Mouse (Mus musculus) MEL (cell line): ENCODE results near the gene Nav1.

ENCODE experiments used
- CHD2 ChIP-seq: IDR thresholded peaks from 2 replicates; pipeline ENCODE4 v1.6.1; 2011; ENCODE audit warnings: low read length, improper control_type of control experiment
- CTCF ChIP-seq, 3 experiments: IDR thresholded peaks in 2 of 3; conservative IDR thresholded peaks in 1 of 3; 2 replicates each; pipeline ENCODE4 v1.5.1; 2011 to 2012; ENCODE audit warnings: low read length in 3 of 3, low read depth in 2 of 3, mild to moderate bottlenecking in 2 of 3, improper control_type of control experiment in 1 of 3, inconsistent platforms in 1 of 3, mixed read lengths in 1 of 3, moderate library complexity in 1 of 3; ENCODE audit not compliant: control insufficient read depth in 1 of 3, insufficient read depth in 1 of 3, poor library complexity in 1 of 3, severe bottlenecking in 1 of 3
- EP300 ChIP-seq, 2 experiments: IDR thresholded peaks; 2 replicates each; pipeline ENCODE4 v1.6.1; 2011; ENCODE audit warnings: improper control_type of control experiment in 2 of 2, low read length in 2 of 2, low read depth in 1 of 2, mild to moderate bottlenecking in 1 of 2
- MAFK ChIP-seq: IDR thresholded peaks from 2 replicates; pipeline ENCODE4 v1.6.1; 2011; ENCODE audit warnings: low read depth, mild to moderate bottlenecking, low read length, improper control_type of control experiment, borderline replicate concordance
- NELFE ChIP-seq: IDR thresholded peaks from 2 replicates; pipeline ENCODE4 v1.6.1; 2011; ENCODE audit warnings: low read depth, low read length, improper control_type of control experiment
- POLR2A ChIP-seq, 2 experiments: IDR thresholded peaks; 2 replicates each; pipeline ENCODE4 v1.6.1; 2011 to 2012; ENCODE audit warnings: low read length in 2 of 2, mild to moderate bottlenecking in 2 of 2, control low read depth in 1 of 2, improper control_type of control experiment in 1 of 2, low read depth in 1 of 2, moderate library complexity in 1 of 2; ENCODE audit not compliant: control insufficient read depth in 1 of 2, insufficient read depth in 1 of 2, poor library complexity in 1 of 2
- POLR2AphosphoS2 ChIP-seq: IDR thresholded peaks from 2 replicates; pipeline ENCODE4 v1.6.1; 2011; ENCODE audit warnings: low read length, improper control_type of control experiment
- SMC3 ChIP-seq: IDR thresholded peaks from 2 replicates; pipeline ENCODE4 v1.6.1; 2011; ENCODE audit warnings: low read depth, low read length, improper control_type of control experiment
- ZC3H11A ChIP-seq: IDR thresholded peaks from 2 replicates; pipeline ENCODE4 v1.6.1; 2012; ENCODE audit warnings: low read depth, mild to moderate bottlenecking, inconsistent platforms, low read length, improper control_type of control experiment

GRCm38 (mm10) chr1:135483971-135484370, 123.1 kb downstream of the Nav1 start:
- no peak for TF ChIP-seq CTCF (IDR thresholded peaks at IDR 0.05 in 2 of 3, conservative IDR thresholded peaks at IDR 0.05 in 1 of 3; ENCODE audit: control insufficient read depth in 1 of 3, insufficient read depth in 1 of 3, low read depth in 2 of 3, low read length in 3 of 3, poor library complexity in 1 of 3, severe bottlenecking in 1 of 3)
- no peak for TF ChIP-seq NELFE
- TF ChIP-seq POLR2AphosphoS2: no peak
- TF ChIP-seq EP300 (IDR thresholded peaks at IDR 0.05; ENCODE audit: low read depth in 1 of 2, low read length in 2 of 2): no peak
- no peak for TF ChIP-seq POLR2A (IDR thresholded peaks at IDR 0.05; ENCODE audit: control insufficient read depth in 1 of 2, insufficient read depth in 1 of 2, low read depth in 1 of 2, low read length in 2 of 2, poor library complexity in 1 of 2)
- no peak for TF ChIP-seq SMC3
- TF ChIP-seq ZC3H11A: no peak
- TF ChIP-seq CHD2: no peak
- TF ChIP-seq MAFK: no peak
